ENCODE assay signal across 9 mouse cellular contexts in the genomic region with DNA sequence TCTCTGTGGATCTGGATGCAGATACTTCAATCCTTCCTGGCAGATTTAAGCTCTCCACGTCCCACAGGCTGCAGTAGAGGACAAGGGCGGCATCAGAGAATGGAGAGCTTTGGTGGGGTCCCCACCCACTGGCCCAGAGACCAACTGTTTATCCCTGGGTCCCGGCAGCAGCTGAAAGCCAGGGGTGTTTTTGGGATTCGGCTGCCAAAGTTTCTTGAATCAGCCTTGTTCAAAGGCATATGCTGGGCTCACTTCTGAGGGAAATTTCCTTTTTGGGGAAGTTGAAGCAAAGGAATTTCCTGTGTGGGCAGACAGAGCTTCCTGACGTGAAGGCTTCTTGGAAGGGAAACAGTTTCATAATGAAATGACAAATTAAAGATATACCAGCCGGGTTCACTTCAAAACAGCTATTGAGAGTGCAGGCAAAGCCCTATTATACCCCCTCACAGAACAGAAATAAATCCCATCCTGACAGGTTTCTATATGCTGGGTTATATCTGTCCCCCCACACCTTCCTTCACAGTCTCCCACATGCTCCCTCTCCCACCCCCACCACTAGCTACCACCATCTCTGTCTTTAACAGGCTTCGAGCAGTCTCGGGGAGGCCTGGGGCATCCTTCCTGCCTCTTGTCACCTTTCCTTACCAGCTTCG.
DNase-seq lines count a peak whose midpoint lies in the region; ATAC-seq lines count a peak whose summit lies in the region.
"Had no signal": no experiment of that assay in that cellular context is flagged by ENCODE, and none has a peak within 500 bp of the region (broad histone marks: within the 10 kb centered on the region; RNA-seq: fewer than 3 reads in every experiment).

No protein-coding gene starts in this region.

- DNase-seq in right cerebral cortex, adult 2 months (ENCODE audit: low spot score in 2 of 2), result peak; percentile 46 to 58
- no peak for DNase-seq in right cerebral cortex, postnatal 4 days
- peak; percentile 99 for DNase-seq in heart, adult 11 months
- peak; percentile 47 to 63 for DNase-seq in kidney, adult 8-10 months
- no peak for DNase-seq in thymus, adult 18-20 months
- no peak for DNase-seq in urinary bladder, postnatal 10 days (ENCODE audit: low spot score)

- peaks cover 27% of the 10 kb centered on the region for H3K4me1 ChIP-seq in liver, embryonic 15.5 days (replicated peaks)
- peaks cover 50% of the 10 kb centered on the region for H3K4me1 ChIP-seq in stomach, embryonic 16.5 days (ENCODE audit: control insufficient read depth, insufficient read depth, low read length)

- no peak overlapping the region for H3K4me3 ChIP-seq in liver, embryonic 15.5 days (replicated peaks)
- H3K4me3 ChIP-seq in stomach, embryonic 16.5 days (replicated peaks; ENCODE audit: low read length), result no peak overlapping the region

- ATAC-seq in liver, embryonic 15.5 days (ENCODE audit: insufficient read depth), result no peak
- peak; percentile 35; the same call in 1 of the 2 replicates for ATAC-seq in stomach, embryonic 16.5 days (ENCODE audit: insufficient read depth, low FRiP score)

- H3K27ac ChIP-seq in liver, embryonic 15.5 days (replicated peaks), result 0 out of 2 replicates have a peak overlapping the region, but pooled peaks have one; percentile 8
- H3K27ac ChIP-seq in stomach, embryonic 16.5 days (ENCODE audit: low read length), result peak overlapping the region; percentile 86
- H3K27ac ChIP-seq: liver, embryonic 14.5 days had no signal

- no peaks in the 10 kb centered on the region for H3K27me3 ChIP-seq in liver, embryonic 15.5 days
- no peaks in the 10 kb centered on the region for H3K27me3 ChIP-seq in stomach, embryonic 16.5 days (ENCODE audit: control insufficient read depth, insufficient read depth, low read length)

- no peaks in the 10 kb centered on the region for H3K9me3 ChIP-seq in liver, embryonic 15.5 days (replicated peaks)
- no peaks in the 10 kb centered on the region for H3K9me3 ChIP-seq in stomach, embryonic 16.5 days (replicated peaks; ENCODE audit: control insufficient read depth, low read length)

- WGBS in liver, embryonic 15.5 days (ENCODE audit: insufficient replicate concordance), result 35% methylated on average over 9 of the region's 9 CpGs
- 41% methylated on average over 9 of the region's 9 CpGs for WGBS in stomach, embryonic 16.5 days

- H3K9ac ChIP-seq in liver, embryonic 15.5 days, result no peak overlapping the region
- H3K9ac ChIP-seq in stomach, embryonic 16.5 days (ENCODE audit: low read length), result peak overlapping the region; percentile 40
- H3K9ac ChIP-seq: liver, embryonic 14.5 days had no signal

- no peak overlapping the region for H3K4me2 ChIP-seq in liver, embryonic 15.5 days
- peak overlapping the region; percentile 38 for H3K4me2 ChIP-seq in stomach, embryonic 16.5 days (ENCODE audit: low read depth, low read length)

- no peaks in the 10 kb centered on the region for H3K36me3 ChIP-seq in liver, embryonic 15.5 days (replicated peaks)
- no peaks in the 10 kb centered on the region for H3K36me3 ChIP-seq in stomach, embryonic 16.5 days (ENCODE audit: control insufficient read depth, insufficient read depth, low read length)

Comparison
In these comparisons a context has a peak if more than half of its experiments do, and no peak if none do; other contexts are left out.
1. DNase-seq: peak in right cerebral cortex, adult 2 months (2 of 2), heart, adult 11 months (single experiment) and kidney, adult 8-10 months (2 of 2); none in right cerebral cortex, postnatal 4 days (single experiment), thymus, adult 18-20 months (0 of 2) and urinary bladder, postnatal 10 days (single experiment).